Mouse (Mus musculus) thymus, adult 2 months (tissue): ENCODE results near the gene Fam228a.

Experiments
- CTCF ChIP-seq: fragments of 200-500 bp; IDR thresholded peaks from 2 replicates; pipeline ENCODE4 v1.5.1; 2012; ENCODE audit warnings: mild to moderate bottlenecking, control low read depth, low read length, moderate library complexity, borderline replicate concordance; ENCODE audit not compliant: control insufficient read depth, poor library complexity, insufficient read depth; ENCODE audit errors: extremely low read depth
- POLR2A ChIP-seq: fragments of 200-500 bp; IDR thresholded peaks from 2 replicates; pipeline ENCODE4 v1.6.1; 2012; ENCODE audit warnings: mild to moderate bottlenecking, low read length, control low read depth, moderate library complexity; ENCODE audit not compliant: control insufficient read depth, poor library complexity, insufficient read depth; ENCODE audit errors: extremely low read depth

- TF ChIP-seq CTCF = no peak
- no peak for TF ChIP-seq POLR2A
These were observed 20.8 kb downstream of the Fam228a start for GRCm38 (mm10) chr12:4717417-4717816.
